Mouse (Mus musculus) stomach, embryonic 14.5 days (tissue): ENCODE results near the gene Trmo. TPM values are rescaled to one million over a fixed set of nuclear protein-coding genes. Genes with fewer than 3 reads are reported as not detected.

Source experiments
- ATAC-seq: fragments of 200-750 bp; cut with Nextera tagmentation; 2 replicates; pipeline ENCODE4 v1.8.0; 2017; ENCODE audit warnings: low read depth, moderate TSS enrichment; ENCODE audit not compliant: insufficient number of reproducible peaks, insufficient read depth, low FRiP score
- H3K27ac ChIP-seq: fragments of 300-500 bp; sonication (generic); 2 replicates; pipeline ENCODE4 v1.5.1; 2014; ENCODE audit warnings: mild to moderate bottlenecking, low read length, moderate library complexity, mixed read lengths
- H3K27me3 ChIP-seq: fragments of 300-500 bp; sonication (generic); 2 replicates; pipeline ENCODE4 v1.6.1; 2014; ENCODE audit warnings: low read length, control low read depth, mixed read lengths; ENCODE audit not compliant: control insufficient read depth, insufficient read depth
- H3K36me3 ChIP-seq: fragments of 300-500 bp; sonication (generic); 2 replicates; pipeline ENCODE4 v1.6.1; 2014; ENCODE audit warnings: mild to moderate bottlenecking, control low read depth, low read length, moderate library complexity, mixed read lengths; ENCODE audit not compliant: control insufficient read depth, insufficient read depth
- H3K4me1 ChIP-seq: fragments of 300-500 bp; sonication (generic); 2 replicates; pipeline ENCODE4 v1.6.1; 2014; ENCODE audit warnings: low read length, control low read depth, mixed read lengths; ENCODE audit not compliant: control insufficient read depth, insufficient read depth
- H3K4me2 ChIP-seq: fragments of 300-500 bp; sonication (generic); replicated peaks from 2 replicates; pipeline ENCODE4 v1.6.1; 2014; ENCODE audit warnings: low read depth, low read length, control low read depth
- H3K4me3 ChIP-seq: fragments of 300-500 bp; sonication (generic); 2 replicates; pipeline ENCODE4 v1.5.1; 2014; ENCODE audit warnings: low read depth, low read length, control low read depth
- H3K9ac ChIP-seq: fragments of 300-500 bp; sonication (generic); replicated peaks from 2 replicates; pipeline ENCODE4 v1.6.1; 2014; ENCODE audit warnings: low read depth, mild to moderate bottlenecking, control low read depth, low read length, moderate library complexity, mixed read lengths
- H3K9me3 ChIP-seq: fragments of 300-500 bp; sonication (generic); 2 replicates; pipeline ENCODE4 v1.6.1; 2016; ENCODE audit warnings: low read depth, low read length, control low read depth; ENCODE audit not compliant: control insufficient read depth
- WGBS: fragments of 180-500 bp; shearing (Covaris S2); extraction: QIAGEN DNeasy Blood & Tissue Kit; methylation state at CpG from one replicate; pipeline ENCODE4 v1.1.7; 2014; 5-methylcytosine and 5-hydroxymethylcytosine counted together
- polyA plus RNA-seq: library from polyadenylated mRNA; unstranded; fragments of >200 nt; fragmentation: Nextera tagmentation; extraction: Ambion mirVana; gene quantifications from 2 replicates; pipeline ENCODE4 v1.2.1, GENCODE M21; 2014

Trmo gene
- polyA plus RNA-seq, 1 experiment from 2014 or later, result 8.9 TPM

DNA sequence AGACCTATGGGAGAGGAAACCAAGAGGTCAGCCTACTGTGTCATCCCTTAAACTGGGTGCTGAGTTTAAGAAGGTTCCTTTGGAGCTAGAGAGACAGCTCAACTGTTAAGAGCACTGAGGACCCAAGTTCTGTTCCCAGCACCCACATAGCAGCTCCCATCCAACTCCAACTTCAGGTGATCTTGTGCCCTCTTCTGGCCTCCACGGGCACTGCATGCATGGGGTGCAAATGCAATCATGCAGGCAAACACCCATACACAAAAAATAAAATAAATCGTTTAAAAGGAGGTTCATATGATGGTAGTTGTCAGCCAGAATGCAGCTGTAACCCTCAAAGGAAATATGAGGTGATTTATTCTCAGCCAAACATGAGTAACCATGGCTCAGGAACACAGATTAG, 24.9 kb downstream of the Trmo start:
- 80% methylated on average over 2 of the region's 2 CpGs for whole genome bisulfite sequencing
- H3K27me3 ChIP-seq, result no peaks in the 10 kb centered on the region
- ATAC-seq, result no peak
- no peaks in the 10 kb centered on the region for H3K36me3 ChIP-seq
- no peaks in the 10 kb centered on the region; the same call in 1 of the 2 replicates for H3K9me3 ChIP-seq
- no peaks in the 10 kb centered on the region for H3K4me1 ChIP-seq
- no peak overlapping the region for H3K9ac ChIP-seq
- no peak overlapping the region for H3K4me3 ChIP-seq
- no peak overlapping the region for H3K27ac ChIP-seq
- H3K4me2 ChIP-seq, result no peak overlapping the region

DNA sequence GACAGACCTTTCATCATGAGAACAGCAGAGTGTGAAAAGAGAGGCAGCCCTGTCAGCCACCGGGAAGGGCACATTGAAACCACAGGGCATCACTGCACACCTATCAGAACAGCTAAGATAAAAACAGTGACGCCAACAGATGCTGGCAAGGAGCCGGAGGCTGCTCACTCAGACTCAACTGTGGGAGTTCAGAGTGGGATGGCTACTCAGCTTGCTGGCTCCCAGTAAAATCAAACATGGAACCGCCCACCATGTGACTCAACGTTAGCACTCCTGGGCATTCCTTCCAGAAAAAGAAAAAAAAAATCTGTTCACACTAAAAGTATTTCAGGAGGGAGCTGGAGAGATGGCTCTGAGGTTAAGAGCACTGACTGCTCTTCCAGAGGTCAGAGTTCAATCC, 28.0 kb downstream of the Trmo start:
- H3K4me3 ChIP-seq, result no peak overlapping the region

DNA sequence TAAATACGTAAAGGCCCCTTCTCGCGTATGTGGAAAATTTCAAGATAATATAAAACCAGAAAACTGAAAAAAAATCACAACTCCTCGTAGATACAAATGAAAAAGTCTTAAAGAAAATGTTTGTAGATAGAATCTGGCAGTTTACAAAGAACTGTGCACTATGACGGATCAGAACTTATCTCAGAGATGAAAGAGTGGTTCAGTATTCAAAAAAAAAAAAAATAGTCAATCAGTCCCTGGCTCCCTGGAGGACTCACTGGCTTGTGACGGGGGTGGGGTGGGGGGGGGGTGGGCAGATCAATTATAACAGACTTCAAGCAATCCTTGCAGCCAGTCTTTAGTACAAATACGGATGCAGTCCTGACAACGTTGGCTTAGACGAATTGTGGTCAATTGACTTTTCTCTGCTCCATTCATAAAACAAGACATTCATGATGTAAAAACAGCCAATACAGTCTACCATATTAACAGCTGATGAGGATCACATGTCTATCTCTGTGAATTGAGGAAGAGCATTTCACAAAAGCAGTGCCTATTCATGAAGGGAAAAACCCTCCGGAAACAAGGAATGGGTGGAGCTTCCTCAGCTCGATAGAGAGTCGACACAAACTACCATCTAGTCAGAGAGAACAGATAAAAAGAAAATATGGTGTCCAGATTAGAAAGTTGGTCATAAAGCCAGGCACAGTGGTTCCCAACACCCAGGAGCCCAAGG, 29.5 kb downstream of the Trmo start:
- no peak overlapping the region for H3K4me3 ChIP-seq
- WGBS, result 65% methylated on average over 12 of the region's 12 CpGs
- no peak for ATAC-seq
- no peaks in the 10 kb centered on the region; the same call in 1 of the 2 replicates for H3K9me3 ChIP-seq
- no peaks in the 10 kb centered on the region for H3K27me3 ChIP-seq
- no peaks in the 10 kb centered on the region for H3K36me3 ChIP-seq
- no peaks in the 10 kb centered on the region for H3K4me1 ChIP-seq
- no peak overlapping the region for H3K9ac ChIP-seq
- no peak overlapping the region for H3K27ac ChIP-seq
- no peak overlapping the region for H3K4me2 ChIP-seq

More for the DNA sequence above, 28.0 kb downstream of the Trmo start:
- no peaks in the 10 kb centered on the region; the same call in 1 of the 2 replicates for H3K9me3 ChIP-seq
- H3K4me1 ChIP-seq, result no peaks in the 10 kb centered on the region
- no peak for ATAC-seq
- no peak overlapping the region for H3K4me2 ChIP-seq
- no peak overlapping the region for H3K27ac ChIP-seq
- no peak overlapping the region for H3K9ac ChIP-seq
- no peaks in the 10 kb centered on the region for H3K36me3 ChIP-seq
- H3K27me3 ChIP-seq, result no peaks in the 10 kb centered on the region
- 64% methylated on average over 5 of the region's 5 CpGs for WGBS

DNA sequence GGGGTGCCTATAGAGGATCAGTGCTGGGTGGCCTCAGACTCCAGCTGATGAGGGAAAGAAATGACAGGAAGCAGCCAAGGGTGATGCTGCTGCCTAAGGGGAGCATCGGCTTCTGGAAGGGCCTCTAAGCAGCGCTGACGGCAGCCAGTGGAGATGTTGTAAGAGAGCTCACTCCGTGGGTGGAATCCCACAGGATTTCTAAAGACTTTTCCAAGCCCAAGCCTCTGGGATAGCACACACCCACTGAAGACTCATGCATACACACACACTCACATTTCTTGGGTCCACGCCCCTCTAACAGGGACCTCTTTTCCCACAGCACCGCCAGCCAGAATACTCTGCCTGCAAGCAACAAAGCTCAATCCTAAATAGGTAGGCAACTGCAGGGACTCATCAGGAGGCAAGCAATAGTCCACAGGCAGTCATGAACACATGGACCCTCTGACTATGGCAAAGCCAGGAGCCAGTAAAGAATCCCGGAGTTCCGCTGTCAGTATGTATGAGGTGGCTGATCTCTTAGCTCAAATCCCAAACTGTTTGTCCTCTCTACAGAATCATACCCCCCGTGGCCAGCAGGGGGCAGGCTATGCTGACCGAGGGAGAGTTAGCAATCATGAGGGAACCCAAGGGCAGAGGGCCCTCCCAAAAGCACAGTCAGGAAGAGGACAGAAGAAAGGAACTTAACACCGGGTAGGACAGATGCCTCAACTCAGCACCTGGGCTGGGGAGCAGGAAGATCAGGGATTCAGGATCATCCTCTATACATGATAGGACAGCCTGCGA, 32.7 kb downstream of the Trmo start:
- Histone ChIP-seq H3K27ac (no peak overlapping the region), H3K9me3 (no peaks in the 10 kb centered on the region), H3K4me1 (no peaks in the 10 kb centered on the region), H3K4me3 (no peak overlapping the region), H3K36me3 (no peaks in the 10 kb centered on the region), H3K9ac (no peak overlapping the region), H3K4me2 (no peak overlapping the region), H3K27me3 (no peaks in the 10 kb centered on the region)
- ATAC-seq, result no peak
- 53% methylated on average over 12 of the region's 12 CpGs for WGBS

DNA sequence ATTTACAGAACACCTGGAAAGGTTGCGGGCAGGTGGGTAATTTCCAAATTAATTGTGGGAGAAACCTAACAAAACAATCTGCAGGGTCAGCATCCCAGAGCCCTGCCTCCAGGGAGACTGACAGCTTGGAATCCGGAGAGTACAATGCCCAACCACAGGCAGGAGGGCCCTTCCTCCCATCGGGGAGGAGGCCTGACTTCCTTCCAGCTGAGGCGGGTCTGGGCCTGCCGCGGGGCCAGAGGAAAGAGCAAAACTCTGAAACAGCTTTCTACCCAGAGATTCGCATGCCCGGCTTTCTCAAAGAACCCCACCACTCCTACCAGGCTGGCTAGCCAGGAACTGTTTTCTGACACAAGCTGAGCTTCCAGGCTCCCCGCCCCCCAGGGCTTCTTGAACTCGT, 36.2 kb downstream of the Trmo start:
- Histone ChIP-seq H3K36me3 (no peaks in the 10 kb centered on the region), H3K4me3 (no peak overlapping the region), H3K4me1 (no peaks in the 10 kb centered on the region), H3K27me3 (peaks cover 32% of the 10 kb centered on the region), H3K9ac (no peak overlapping the region), H3K27ac (no peak overlapping the region), H3K9me3 (no peaks in the 10 kb centered on the region), H3K4me2 (no peak overlapping the region)
- 15% methylated on average over 10 of the region's 10 CpGs for WGBS
- ATAC-seq, result no peak

DNA sequence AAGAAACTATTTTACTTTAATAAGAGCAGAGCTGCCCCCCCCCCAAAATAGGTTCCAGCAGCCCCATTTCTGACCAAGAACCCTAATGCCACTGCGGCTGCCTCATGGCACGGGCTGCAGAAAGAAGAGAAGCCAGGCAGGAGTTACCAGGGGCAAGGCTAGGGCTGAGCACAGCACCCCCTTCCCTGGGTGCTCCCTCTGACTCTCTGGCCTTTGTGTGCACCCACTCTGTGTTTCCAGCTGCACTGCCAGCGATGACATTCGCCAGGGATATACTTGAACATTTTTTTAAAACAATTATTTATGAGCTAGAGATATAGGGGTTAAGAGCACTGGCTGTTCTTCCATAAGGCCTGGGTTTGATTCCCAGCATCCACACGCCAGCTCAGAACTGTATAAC, 39.7 kb downstream of the Trmo start:
- WGBS, result 47% methylated on average over 5 of the region's 5 CpGs
- Histone ChIP-seq H3K4me2 (no peak overlapping the region), H3K9ac (no peak overlapping the region), H3K27ac (no peak overlapping the region), H3K36me3 (no peaks in the 10 kb centered on the region), H3K4me1 (0 out of 2 replicates have a peak, but pooled peaks cover 2% of the 10 kb centered on the region), H3K9me3 (no peaks in the 10 kb centered on the region), H3K27me3 (peaks cover 56% of the 10 kb centered on the region), H3K4me3 (no peak overlapping the region)
- ATAC-seq, result no peak

DNA sequence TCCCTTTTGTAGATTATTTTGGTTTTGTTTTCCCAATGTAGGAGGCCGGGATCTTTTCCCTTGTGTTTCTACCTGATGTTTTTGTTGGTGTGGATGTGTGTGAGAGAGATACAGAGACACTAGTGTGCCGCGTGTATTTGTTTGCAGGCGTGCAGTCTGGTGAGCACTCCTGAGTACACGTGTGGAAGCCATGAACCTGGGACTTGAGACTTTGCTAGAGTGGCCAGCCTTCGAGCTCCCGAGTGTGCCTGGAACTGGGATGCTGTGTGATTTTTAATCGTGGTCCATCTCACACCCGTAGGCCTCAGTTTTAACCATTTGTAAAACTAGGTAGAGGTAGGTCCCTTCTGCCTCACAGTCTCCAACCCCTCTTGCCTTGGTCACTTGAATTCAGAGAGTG, 40.3 kb downstream of the Trmo start:
- 26% methylated on average over 9 of the region's 9 CpGs for WGBS
- Histone ChIP-seq H3K27ac (no peak overlapping the region), H3K36me3 (no peaks in the 10 kb centered on the region), H3K9me3 (no peaks in the 10 kb centered on the region), H3K4me3 (no peak overlapping the region), H3K4me2 (no peak overlapping the region), H3K27me3 (peaks cover 62% of the 10 kb centered on the region), H3K9ac (no peak overlapping the region), H3K4me1 (0 out of 2 replicates have a peak, but pooled peaks cover 3% of the 10 kb centered on the region)
- ATAC-seq, result no peak

DNA sequence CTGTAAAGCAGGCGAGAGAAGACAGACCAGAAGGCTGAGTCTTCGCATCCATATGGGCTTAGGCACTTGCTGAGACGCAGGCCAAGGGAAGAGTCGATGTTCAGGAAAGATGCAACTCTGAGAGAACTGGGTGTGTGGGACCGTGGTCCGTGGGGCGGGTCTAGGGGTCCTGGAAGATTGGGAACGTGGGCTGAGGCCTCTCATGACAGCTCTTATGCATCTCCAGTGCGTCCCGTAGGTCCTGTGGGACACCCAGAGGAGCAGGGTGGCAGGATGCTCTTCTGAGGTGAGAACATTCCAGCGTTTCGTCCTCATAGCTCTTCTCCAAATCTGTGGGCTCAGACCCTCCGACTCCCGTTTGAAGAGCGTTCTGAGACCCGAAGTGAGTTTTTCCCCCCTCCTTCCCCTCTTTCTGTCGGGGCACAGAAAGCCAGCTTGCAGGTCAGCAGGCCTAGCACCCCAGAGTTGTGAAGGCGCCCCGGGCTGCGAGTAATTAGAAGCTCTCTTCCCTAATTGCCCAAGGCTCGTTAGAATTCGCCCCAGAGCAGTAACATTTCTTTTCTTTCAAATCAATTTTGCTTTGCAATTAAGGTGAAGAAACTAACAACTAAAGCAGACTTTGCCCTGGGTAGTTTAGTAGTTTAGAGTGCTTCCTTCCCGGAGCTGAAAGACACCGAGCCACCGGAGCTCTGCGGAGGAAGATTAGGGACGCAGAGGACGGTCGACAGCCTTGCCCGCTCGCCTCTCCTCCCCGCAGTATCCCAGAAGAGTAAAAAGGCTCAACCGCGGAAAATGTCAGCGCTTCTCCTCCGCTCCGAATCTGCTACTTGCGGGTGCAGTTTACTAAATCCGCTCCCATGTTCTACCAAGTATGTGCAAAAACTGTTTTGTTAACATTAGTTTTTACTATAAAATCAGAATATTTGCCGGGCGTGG, 41.4 kb downstream of the Trmo start:
- no peak overlapping the region for H3K4me3 ChIP-seq
- H3K4me1 ChIP-seq, result 0 out of 2 replicates have a peak, but pooled peaks cover 3% of the 10 kb centered on the region
- H3K36me3 ChIP-seq, result no peaks in the 10 kb centered on the region
- no peaks in the 10 kb centered on the region for H3K9me3 ChIP-seq
- no peak overlapping the region for H3K4me2 ChIP-seq
- no peak overlapping the region for H3K9ac ChIP-seq
- no peak overlapping the region for H3K27ac ChIP-seq
- ATAC-seq, result no peak
- H3K27me3 ChIP-seq, result peaks cover 69% of the 10 kb centered on the region
- WGBS, result 3% methylated on average over 41 of the region's 41 CpGs
